Mouse (Mus musculus) CD4-positive, CD25-positive, alpha-beta regulatory T cell (primary cell): Measurements from ENCODE around the gene Ptch2. TPM values are rescaled to one million over a fixed set of nuclear protein-coding genes. Genes with fewer than 3 reads are reported as not detected.

ENCODE experiments used
- polyA plus RNA-seq: library from polyadenylated mRNA; unstranded; fragments of 100-300 nt; shearing (Covaris generic); gene quantifications from one replicate; pipeline ENCODE4 v1.2.1, GENCODE M21; 2017

Ptch2 gene
- polyA plus RNA-seq = not detected

GRCm38 (mm10) chr4:117095551-117096452 is at the start of gene Ptch2:
TSS of gene Ptch2 (plus strand) at chr4:117096075.

GRCm38 (mm10) chr4:117125348-117125909 is 29.6 kb downstream of the Ptch2 start, which contains the start of gene Btbd19:
TSS of gene Btbd19 (minus strand) at chr4:117125725.

DNA sequence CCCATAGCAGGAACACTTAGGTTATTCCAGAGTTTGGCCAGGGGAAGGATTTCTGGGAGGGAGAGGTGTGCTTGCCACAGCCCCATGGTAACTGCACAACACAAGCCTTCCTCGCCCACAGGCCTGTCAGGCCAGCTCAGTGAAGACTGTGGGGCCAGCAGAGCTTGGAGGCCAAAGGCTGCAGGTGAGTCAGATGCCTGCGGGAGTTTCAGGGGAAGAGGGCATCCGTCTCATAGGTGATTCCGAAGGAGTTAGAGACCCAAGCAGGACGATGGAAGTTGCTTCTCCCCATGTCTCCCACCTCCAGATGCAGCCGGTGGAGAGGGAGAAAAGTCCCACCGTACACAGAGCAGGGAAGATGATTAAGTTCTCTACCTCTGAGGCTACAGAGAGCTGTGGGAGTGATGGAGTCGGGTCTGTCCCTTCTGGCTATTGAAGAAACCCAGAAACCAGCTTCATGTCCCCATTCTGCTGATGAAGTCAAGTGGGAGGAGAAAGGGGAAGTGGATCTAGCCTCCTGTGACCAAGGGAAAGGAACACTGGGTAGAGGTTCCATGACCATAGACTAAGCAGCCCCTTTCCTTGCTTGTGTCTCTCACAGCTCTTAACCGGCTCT is 30.9 kb downstream of the Ptch2 start, which contains the start of gene Tctex1d4:
Gene Tctex1d4 (plus strand): TSS at position 120 of the 616 bp plus-strand sequence.

DNA sequence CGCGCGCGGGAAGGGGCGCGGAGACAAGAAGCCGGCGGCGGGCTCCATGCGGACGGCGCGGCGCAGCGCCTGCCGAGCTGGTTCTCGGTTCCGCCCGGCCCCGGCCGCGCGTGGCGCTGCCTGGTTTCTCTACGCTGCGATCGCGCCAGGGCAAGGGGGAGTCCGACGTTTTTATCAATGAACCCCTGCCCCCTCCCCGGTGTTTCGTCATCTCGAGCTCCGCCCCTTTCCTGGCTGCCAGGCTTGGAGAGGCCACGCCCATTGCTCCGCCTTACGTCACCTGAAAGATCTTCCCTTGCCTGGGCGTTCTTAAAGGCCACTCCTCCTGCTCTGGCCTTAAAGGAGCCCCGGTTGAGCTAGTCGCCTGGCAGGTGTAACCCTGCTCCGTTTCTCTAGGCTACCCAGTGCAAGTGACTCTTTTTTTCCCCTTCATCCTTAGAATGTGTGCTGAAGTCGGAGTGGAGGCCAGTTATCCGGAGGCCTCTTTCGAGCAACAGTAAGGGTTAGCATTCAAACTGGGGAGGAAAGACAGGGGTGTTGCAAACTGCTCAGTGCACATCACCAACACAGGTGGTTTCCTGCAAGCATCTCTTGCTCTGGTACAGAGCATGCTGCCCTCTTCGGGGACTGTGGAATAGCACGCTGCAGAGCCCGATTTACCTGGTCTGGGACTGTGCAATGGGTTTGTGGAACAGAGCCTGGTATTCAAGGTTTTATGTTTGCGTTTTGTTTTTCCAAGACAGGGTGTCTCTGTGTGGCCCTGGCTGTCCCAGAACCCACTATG is 38.1 kb downstream of the Ptch2 start, which contains the start of gene Plk3:
Gene Plk3 (minus strand): TSS at position 147 of the 784 bp plus-strand sequence.

GRCm38 (mm10) chr4:117155792-117156355 is 60.0 kb downstream of the Ptch2 start, which contains the start of gene Rps8:
TSS of gene Rps8 (minus strand) at chr4:117156243.

Other genes starting within 250 kb of the Ptch2 start
- gene Zswim5, start 218.7 kb upstream of the Ptch2 start, polyA plus RNA-seq = 0.04 TPM
- 100.0 TPM for gene Urod, start 101.7 kb upstream of the Ptch2 start, polyA plus RNA-seq
- gene Hectd3, start 100.8 kb upstream of the Ptch2 start, polyA plus RNA-seq = 34.9 TPM
- 32.6 TPM for gene Eif2b3, start 76.7 kb upstream of the Ptch2 start, polyA plus RNA-seq
- 41.1 TPM for gene Btbd19, start 29.6 kb downstream of the Ptch2 start, polyA plus RNA-seq
- 2.5 TPM for gene Tctex1d4, start 30.7 kb downstream of the Ptch2 start, polyA plus RNA-seq
- gene Plk3, start 37.9 kb downstream of the Ptch2 start, polyA plus RNA-seq = 40.8 TPM
- 482 TPM for gene Rps8, start 60.2 kb downstream of the Ptch2 start, polyA plus RNA-seq
- gene Kif2c, start 86.6 kb downstream of the Ptch2 start, polyA plus RNA-seq = 1.2 TPM
- 0.59 TPM for gene Tmem53, start 155.9 kb downstream of the Ptch2 start, polyA plus RNA-seq
- gene Armh1, start 156.1 kb downstream of the Ptch2 start, polyA plus RNA-seq = not detected